Mouse (Mus musculus): ENCODE measurements around the gene Acss3.

DNA sequence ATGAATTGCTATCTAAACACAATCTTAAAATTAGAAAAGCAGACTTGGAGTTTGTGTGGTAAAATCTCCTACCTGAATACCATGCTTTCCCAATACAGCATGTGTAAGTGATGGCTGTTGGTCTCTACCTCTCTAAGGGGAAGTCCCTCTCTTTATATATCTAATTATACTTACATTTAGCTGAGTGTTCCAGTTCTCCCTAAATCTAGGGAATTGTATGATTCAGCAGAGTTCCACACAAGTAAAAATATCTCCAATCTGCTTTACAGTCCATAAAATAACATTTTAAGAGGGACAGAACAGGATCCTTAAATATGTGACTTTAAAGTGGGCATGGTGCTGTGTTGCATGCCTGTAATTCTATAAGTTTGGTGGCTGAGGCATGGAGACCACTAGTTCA lies 208.6 kb downstream of the Acss3 start:
- TF ChIP-seq CTCF (IDR thresholded peaks at IDR 0.05; ENCODE audit: extremely low read depth, insufficient read depth, insufficient read length, insufficient replicate concordance), result no peak
- TF ChIP-seq POLR2A (IDR thresholded peaks at IDR 0.05; ENCODE audit: low read depth, low read length), result no peak
